Mouse (Mus musculus) activated CD4-positive, CD25-positive, alpha-beta regulatory T cell, adult 9 weeks (primary cell): ENCODE measurements around the gene Dusp16. TPM values are rescaled to one million over a fixed set of nuclear protein-coding genes. Genes with fewer than 3 reads are reported as not detected.

ENCODE experiments used
- polyA plus RNA-seq: library from polyadenylated mRNA; unstranded; fragments of 100-300 nt; shearing (Covaris generic); gene quantifications from one replicate; pipeline ENCODE4 v1.2.1, GENCODE M21; 2017

Gene Dusp16
- polyA plus RNA-seq = 1.3 TPM

GRCm38 (mm10) chr6:134792141-134793045, at the start of gene Dusp16:
Dusp16 (minus strand) TSS chr6:134792625.

GRCm38 (mm10) chr6:134829786-134830700, 37.6 kb upstream of the Dusp16 start, which contains the start of gene Crebl2:
Crebl2 (plus strand) TSS chr6:134830154.

Other genes with a start within 250 kb of the Dusp16 start
- gene Lrp6, start 225.7 kb downstream of the Dusp16 start, polyA plus RNA-seq = 3.8 TPM
- 6.5 TPM for gene Mansc1, start 160.1 kb downstream of the Dusp16 start, polyA plus RNA-seq
- gene Borcs5, start 153.1 kb downstream of the Dusp16 start, polyA plus RNA-seq = 19.1 TPM
- gene Crebl2, start 37.5 kb upstream of the Dusp16 start, polyA plus RNA-seq = 42.6 TPM
- 6.7 TPM for gene Gpr19, start 106.0 kb upstream of the Dusp16 start, polyA plus RNA-seq
- 50.8 TPM for gene Cdkn1b, start 127.8 kb upstream of the Dusp16 start, polyA plus RNA-seq
- gene Apold1, start 189.1 kb upstream of the Dusp16 start, polyA plus RNA-seq = 0.17 TPM
- 154 TPM for gene Ddx47, start 219.0 kb upstream of the Dusp16 start, polyA plus RNA-seq